Mouse (Mus musculus) kidney, adult 2 months (tissue): ENCODE measurements around the gene Spats2.
A peak's percentile ranks its signal among the peaks of the same experiment; 100 is the strongest.

Experiments
- CTCF ChIP-seq: fragments of 200-500 bp; conservative IDR thresholded peaks from 2 replicates; pipeline ENCODE4 v1.5.1; 2011; ENCODE audit warnings: low read depth, mild to moderate bottlenecking, control low read depth, low read length, moderate library complexity, mixed read lengths; ENCODE audit not compliant: insufficient read depth, insufficient read length
- POLR2A ChIP-seq: fragments of 200-500 bp; IDR thresholded peaks from one replicate; pipeline ENCODE4 v1.6.1; 2011; ENCODE audit warnings: low read depth, low read length, control low read depth

DNA sequence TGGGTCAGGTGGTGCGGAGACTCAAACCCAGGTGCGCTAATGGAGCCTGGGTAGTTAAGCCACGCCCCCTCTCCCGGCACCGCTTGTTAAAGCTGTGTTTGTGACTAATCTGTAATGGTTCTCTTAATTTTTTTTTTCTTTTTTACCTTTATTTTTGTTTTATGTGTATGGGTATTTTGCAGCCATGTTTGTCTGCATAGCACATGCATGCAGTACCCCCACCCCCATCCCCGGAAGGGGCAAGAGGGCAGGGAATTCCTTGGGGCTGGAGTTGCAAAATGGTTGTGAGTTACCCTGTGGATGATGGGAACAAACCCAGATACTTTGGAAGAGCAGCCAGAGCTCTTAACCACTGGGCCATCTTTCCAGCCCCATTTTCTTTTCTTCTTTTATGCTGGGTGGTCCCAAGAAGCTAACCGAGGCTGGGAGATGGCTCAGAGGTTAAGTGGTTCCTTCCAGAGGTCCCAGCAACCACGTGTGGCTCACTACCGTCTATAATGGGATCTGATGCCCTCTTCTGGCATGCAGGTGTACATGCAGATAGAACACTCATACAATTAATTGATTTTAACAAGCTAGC lies 12.2 kb upstream of the Spats2 start:
- peak; percentile 50 for TF ChIP-seq CTCF
- no peak for TF ChIP-seq POLR2A
